Mouse (Mus musculus) heart, adult 9 months (tissue): ENCODE measurements at regions not wholly inside any gene's neighbourhood (a gene's known extent, or its start where the extent isn't known, plus 50 kb on each side); places are given as distances from the start of the nearest gene placed in this dataset.

Experiments used
- DNase-seq, 2 experiments: peaks; one replicate each; pipeline ENCODE4 v3.0.0; 2022; ENCODE audit warnings: low spot score in 2 of 2

GRCm38 (mm10) chr15:52959711-52960110 is 925.0 kb upstream of the Gm7489 start:
- no peak for DNase-seq

- DNase-seq = peak; percentile 39 to 54
Measured at GRCm38 (mm10) chr15:52961491-52961890, 923.2 kb upstream of the Gm7489 start.

- no peak for DNase-seq
Measured at GRCm38 (mm10) chr15:52963918-52964317, 920.8 kb upstream of the Gm7489 start.

- peak in 1 of 2 experiments; percentile 4 for DNase-seq
Measured at GRCm38 (mm10) chr15:52964403-52964802, 920.3 kb upstream of the Gm7489 start.

GRCm38 (mm10) chr15:52967801-52968235 is 916.9 kb upstream of the Gm7489 start:
- DNase-seq = peak; percentile 79 to 84

- DNase-seq = no peak
Measured at GRCm38 (mm10) chr15:52982821-52983220, 901.9 kb upstream of the Gm7489 start.

GRCm38 (mm10) chr15:52990580-52990979 is 894.1 kb upstream of the Gm7489 start:
- DNase-seq = no peak

GRCm38 (mm10) chr15:52994351-52994750 is 890.4 kb upstream of the Gm7489 start:
- no peak for DNase-seq

- DNase-seq = no peak
Measured at GRCm38 (mm10) chr15:52999200-52999599, 885.5 kb upstream of the Gm7489 start.

GRCm38 (mm10) chr15:52999776-53000175 is 884.9 kb upstream of the Gm7489 start:
- no peak for DNase-seq

- peak in 1 of 2 experiments; percentile 4 for DNase-seq
Measured at GRCm38 (mm10) chr15:53001429-53001828, 883.3 kb upstream of the Gm7489 start.

GRCm38 (mm10) chr15:53001964-53002363 is 882.7 kb upstream of the Gm7489 start:
- DNase-seq = no peak

GRCm38 (mm10) chr15:53004078-53004477 is 880.6 kb upstream of the Gm7489 start:
- DNase-seq = no peak

GRCm38 (mm10) chr15:53006844-53007243 is 877.9 kb upstream of the Gm7489 start:
- DNase-seq = no peak

GRCm38 (mm10) chr15:53009337-53009736 is 875.4 kb upstream of the Gm7489 start:
- no peak for DNase-seq
